Mouse (Mus musculus) neural tube, embryonic 14.5 days (tissue): ENCODE measurements around the gene Ifit2. TPM values are rescaled to one million over a fixed set of nuclear protein-coding genes. Genes with fewer than 3 reads are reported as not detected.
"Not testable (repeated sequence)": the region's sequence is repeated elsewhere in the genome, so short reads cannot be mapped to it uniquely, and the experiment has no call there.

Experiments used
- ATAC-seq: fragments of 200-750 bp; cut with Nextera tagmentation; 2 replicates; pipeline ENCODE4 v1.8.0; 2017; ENCODE audit warnings: low read depth, mild to moderate bottlenecking, moderate TSS enrichment, moderate library complexity
- H3K27ac ChIP-seq: fragments of 300-500 bp; sonication (generic); 2 replicates; pipeline ENCODE4 v1.5.1; 2014; ENCODE audit warnings: low read depth, mild to moderate bottlenecking, control low read depth, low read length, moderate library complexity, mixed read lengths
- H3K27me3 ChIP-seq: fragments of 300-500 bp; sonication (generic); 2 replicates; pipeline ENCODE4 v1.6.1; 2014; ENCODE audit warnings: low read length; ENCODE audit not compliant: control insufficient read depth, insufficient read depth
- H3K36me3 ChIP-seq: fragments of 300-500 bp; sonication (generic); 2 replicates; pipeline ENCODE4 v1.6.1; 2014; ENCODE audit warnings: low read length, mixed read lengths; ENCODE audit not compliant: control insufficient read depth, insufficient read depth
- H3K4me1 ChIP-seq: fragments of 300-500 bp; sonication (generic); 2 replicates; pipeline ENCODE4 v1.6.1; 2014; ENCODE audit warnings: low read length; ENCODE audit not compliant: control insufficient read depth, insufficient read depth
- H3K4me2 ChIP-seq: fragments of 300-500 bp; sonication (generic); 2 replicates; pipeline ENCODE4 v1.6.1; 2014; ENCODE audit warnings: mild to moderate bottlenecking, low read depth, low read length, control low read depth
- H3K4me3 ChIP-seq: fragments of 300-500 bp; sonication (generic); 2 replicates; pipeline ENCODE4 v1.5.1; 2014; ENCODE audit warnings: low read depth, low read length, control low read depth, mixed read lengths
- H3K9ac ChIP-seq: fragments of 300-500 bp; sonication (generic); replicated peaks from 2 replicates; pipeline ENCODE4 v1.6.1; 2014; ENCODE audit warnings: low read depth, mild to moderate bottlenecking, control low read depth, low read length, mixed read lengths
- H3K9me3 ChIP-seq: fragments of 300-500 bp; sonication (generic); 2 replicates; pipeline ENCODE4 v1.6.1; 2016; ENCODE audit warnings: low read length; ENCODE audit not compliant: control insufficient read depth
- WGBS: fragments of 180-500 bp; shearing (Covaris S2); extraction: QIAGEN DNeasy Blood & Tissue Kit; methylation state at CpG from one replicate; pipeline ENCODE4 v1.1.7; 2014; 5-methylcytosine and 5-hydroxymethylcytosine counted together
- polyA plus RNA-seq: library from polyadenylated mRNA; unstranded; fragments of >200 nt; fragmentation: Nextera tagmentation; extraction: Ambion mirVana; gene quantifications from 2 replicates; pipeline ENCODE4 v1.2.1, GENCODE M21; 2014

The Ifit2 gene
- polyA plus RNA-seq, 1 experiment from 2014 or later, result 6.8 TPM

DNA sequence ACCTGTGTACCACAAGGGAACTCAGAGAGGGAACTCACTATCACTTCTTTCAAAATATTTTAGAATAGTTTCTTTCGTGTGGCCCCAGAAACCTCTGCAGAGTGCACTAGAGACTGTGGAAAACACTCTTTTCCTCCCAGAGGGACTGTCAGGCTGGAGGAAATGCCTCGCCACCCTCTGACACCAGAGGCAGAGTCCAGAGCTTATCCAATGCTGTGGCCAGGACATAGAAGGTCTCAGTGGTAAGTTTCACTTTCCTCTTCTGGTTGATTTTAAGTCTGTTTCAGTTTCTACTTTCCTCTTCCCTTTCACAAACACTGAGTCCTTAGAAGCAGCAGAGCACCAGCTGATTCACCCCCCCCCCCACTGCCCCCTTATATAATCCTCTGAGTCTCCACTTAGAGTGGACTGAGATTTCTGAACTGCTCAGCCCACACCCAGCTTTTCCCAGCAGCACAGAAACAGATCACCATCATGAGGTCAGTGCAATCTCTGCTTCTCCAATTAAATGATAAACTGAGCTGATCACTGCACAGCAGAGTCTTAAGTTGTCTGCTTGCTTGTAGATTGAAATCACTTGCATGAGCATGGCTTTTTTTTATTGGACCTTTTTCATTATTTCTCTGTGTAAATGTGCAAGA is 32.8 kb downstream of the Ifit2 start, which contains the start of gene Ifit3:
Ifit3 (plus strand) TSS at position 406 of the 641 bp plus-strand sequence.
- H3K9me3 ChIP-seq, H3K4me1 ChIP-seq, H3K27me3 ChIP-seq, H3K9ac ChIP-seq, H3K4me2 ChIP-seq, H3K36me3 ChIP-seq, H3K27ac ChIP-seq, ATAC-seq, H3K4me3 ChIP-seq: not testable (repeated sequence)
- WGBS, result 69% methylated on average over 2 of the region's 2 CpGs

DNA sequence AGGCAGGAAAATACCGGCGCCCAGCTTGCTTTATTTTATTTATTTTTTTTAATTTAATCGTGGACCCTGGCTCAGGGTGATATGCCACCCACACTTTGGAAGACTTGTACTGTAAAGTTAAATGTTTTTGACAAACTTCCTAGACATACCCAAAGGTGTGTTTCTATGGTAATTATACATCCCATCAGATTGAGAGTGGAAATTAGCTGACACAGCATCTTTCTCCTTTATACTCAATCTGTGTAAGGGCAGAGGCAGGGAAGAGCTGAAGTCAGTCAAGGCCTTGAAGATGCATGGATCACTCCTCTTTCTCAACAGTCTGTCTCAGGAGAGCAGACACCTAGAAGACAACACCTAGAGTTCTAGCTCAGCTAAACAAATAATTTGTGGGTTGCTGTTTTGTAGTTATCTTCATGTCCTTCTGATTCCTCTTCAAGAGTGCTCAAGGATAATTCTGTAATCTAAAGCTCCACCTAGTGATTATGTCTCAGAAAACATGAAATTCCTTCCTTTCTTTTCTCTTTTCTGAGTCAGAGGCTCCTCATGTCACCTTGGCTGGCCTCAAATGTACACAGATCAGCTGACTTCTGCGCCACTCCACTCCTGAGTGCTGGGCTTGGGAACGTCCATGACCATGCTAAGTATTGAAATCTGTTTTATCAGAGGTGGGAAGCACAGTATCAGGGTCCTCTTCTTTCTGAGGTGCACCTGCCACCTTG is 35.4 kb downstream of the Ifit2 start:
- H3K4me1 ChIP-seq, H3K9ac ChIP-seq, H3K36me3 ChIP-seq, H3K27ac ChIP-seq, H3K9me3 ChIP-seq, H3K4me3 ChIP-seq, ATAC-seq, H3K4me2 ChIP-seq, H3K27me3 ChIP-seq: not testable (repeated sequence)
- WGBS, result 78% methylated on average over 5 of the region's 5 CpGs

DNA sequence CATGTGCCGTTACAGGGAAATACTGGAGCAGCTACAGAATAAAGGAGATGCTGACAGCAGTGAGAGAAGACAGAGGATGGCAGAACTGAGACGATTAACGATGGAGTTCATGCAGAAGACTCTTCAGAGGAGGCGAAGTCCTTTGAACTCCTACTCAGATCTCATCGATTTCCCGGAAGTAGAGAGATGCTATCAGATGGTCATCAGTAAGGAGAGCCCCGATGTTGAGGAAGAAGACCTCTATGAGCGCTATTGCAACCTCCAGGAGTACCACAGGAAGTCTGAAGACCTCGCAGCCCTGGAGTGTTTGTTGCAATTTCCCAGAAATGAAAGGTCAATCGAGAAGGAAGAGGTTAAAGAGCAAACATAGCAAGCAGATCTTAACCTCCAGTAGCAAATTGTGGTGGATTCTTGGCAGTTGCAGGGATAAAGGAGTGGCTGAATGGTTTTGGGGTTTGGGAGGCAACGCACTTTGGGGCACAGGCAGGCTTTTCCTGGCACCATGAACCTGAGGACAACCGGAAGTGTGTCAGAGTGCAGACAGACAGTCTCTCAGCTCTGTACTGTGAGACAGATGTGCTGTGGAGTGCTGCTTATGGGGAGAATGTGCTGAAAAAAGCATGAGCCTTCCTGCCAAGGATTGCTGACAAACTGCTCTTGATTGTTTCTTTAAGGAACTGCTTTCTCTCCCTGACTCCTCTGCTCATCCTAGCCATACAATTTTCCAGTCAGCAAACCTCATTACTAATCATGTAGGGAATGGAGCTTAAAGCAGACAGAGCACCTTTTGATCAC is 37.6 kb downstream of the Ifit2 start:
- H3K9me3 ChIP-seq, H3K27me3 ChIP-seq, H3K4me2 ChIP-seq, H3K27ac ChIP-seq, H3K4me3 ChIP-seq, ATAC-seq, H3K9ac ChIP-seq, H3K36me3 ChIP-seq, H3K4me1 ChIP-seq: not testable (repeated sequence)
- WGBS, result 87% methylated on average over 6 of the region's 12 CpGs

DNA sequence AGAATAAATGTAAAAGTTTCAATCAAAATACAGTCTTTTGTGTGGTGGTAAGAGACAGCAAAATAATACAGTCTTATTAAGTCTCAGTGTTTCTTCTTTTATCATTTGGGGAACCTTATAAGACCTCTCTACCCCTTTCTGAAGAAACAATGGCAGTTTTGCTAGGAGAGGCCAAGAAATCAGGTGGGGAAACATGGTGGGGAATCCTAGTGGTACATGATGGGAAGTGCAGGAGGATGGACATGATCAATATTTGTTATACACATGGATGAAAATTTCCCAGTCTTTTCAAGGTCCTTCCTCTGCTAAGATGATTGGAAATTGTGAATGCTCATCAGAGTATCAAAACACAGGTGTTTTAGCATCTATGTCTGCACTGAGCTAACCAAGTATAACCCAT is 38.5 kb downstream of the Ifit2 start:
- no peak overlapping the region for H3K4me2 ChIP-seq
- no peak overlapping the region for H3K4me3 ChIP-seq
- no peaks in the 10 kb centered on the region for H3K36me3 ChIP-seq
- no peak for ATAC-seq
- H3K9ac ChIP-seq, result no peak overlapping the region
- no peak overlapping the region for H3K27ac ChIP-seq
- no peaks in the 10 kb centered on the region for H3K27me3 ChIP-seq
- H3K9me3 ChIP-seq, result no peaks in the 10 kb centered on the region
- H3K4me1 ChIP-seq, result no peaks in the 10 kb centered on the region

GRCm38 (mm10) chr19:34593456-34593855 is 43.0 kb downstream of the Ifit2 start:
- H3K36me3 ChIP-seq, result no peaks in the 10 kb centered on the region
- H3K9me3 ChIP-seq, result no peaks in the 10 kb centered on the region
- no peak overlapping the region for H3K4me2 ChIP-seq
- no peak overlapping the region for H3K4me3 ChIP-seq
- WGBS, result 91% methylated on average over 2 of the region's 2 CpGs
- H3K9ac ChIP-seq, result no peak overlapping the region
- no peaks in the 10 kb centered on the region for H3K4me1 ChIP-seq
- H3K27ac ChIP-seq, result no peak overlapping the region
- ATAC-seq, result no peak
- H3K27me3 ChIP-seq, result no peaks in the 10 kb centered on the region

- not testable (repeated sequence) for H3K27me3 ChIP-seq, H3K9ac ChIP-seq, H3K27ac ChIP-seq, H3K4me3 ChIP-seq, H3K9me3 ChIP-seq, H3K4me1 ChIP-seq, ATAC-seq, H3K36me3 ChIP-seq, H3K4me2 ChIP-seq
- WGBS, result 86% methylated on average over 3 of the region's 3 CpGs
Observed at GRCm38 (mm10) chr19:34594523-34594922, 44.0 kb downstream of the Ifit2 start.

DNA sequence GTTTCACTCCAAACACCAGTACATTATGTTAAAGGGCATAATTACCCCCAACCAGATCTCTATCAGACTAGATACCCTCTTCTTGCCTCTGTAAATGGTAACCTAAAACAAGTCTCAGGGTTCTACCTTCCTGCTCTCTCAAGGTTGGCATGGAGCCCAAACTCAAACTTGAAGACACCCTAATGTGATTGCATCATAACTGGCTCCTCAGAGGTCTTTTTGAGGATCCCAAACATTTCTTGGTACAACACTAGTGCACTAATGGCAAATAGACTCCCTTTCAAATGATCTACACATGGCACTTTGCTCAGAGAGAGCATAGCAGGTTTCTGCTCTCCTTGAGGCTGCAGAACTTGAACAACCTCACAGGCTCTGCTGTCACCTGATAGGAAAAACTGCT is 46.3 kb downstream of the Ifit2 start:
- no peaks in the 10 kb centered on the region for H3K4me1 ChIP-seq
- no peak for ATAC-seq

GRCm38 (mm10) chr19:34598341-34598740 is 47.8 kb downstream of the Ifit2 start:
- Histone ChIP-seq H3K9me3 (no peaks in the 10 kb centered on the region), H3K9ac (no peak overlapping the region), H3K4me3 (no peak overlapping the region), H3K4me2 (no peak overlapping the region), H3K27me3 (no peaks in the 10 kb centered on the region), H3K4me1 (no peaks in the 10 kb centered on the region), H3K36me3 (no peaks in the 10 kb centered on the region), H3K27ac (no peak overlapping the region)
- no peak for ATAC-seq
- 79% methylated on average over 2 of the region's 2 CpGs for WGBS

More for the DNA sequence above, 46.3 kb downstream of the Ifit2 start:
- Histone ChIP-seq H3K4me3 (no peak overlapping the region), H3K27me3 (no peaks in the 10 kb centered on the region), H3K9me3 (no peaks in the 10 kb centered on the region), H3K27ac (no peak overlapping the region), H3K4me2 (no peak overlapping the region), H3K9ac (no peak overlapping the region), H3K36me3 (no peaks in the 10 kb centered on the region)

DNA sequence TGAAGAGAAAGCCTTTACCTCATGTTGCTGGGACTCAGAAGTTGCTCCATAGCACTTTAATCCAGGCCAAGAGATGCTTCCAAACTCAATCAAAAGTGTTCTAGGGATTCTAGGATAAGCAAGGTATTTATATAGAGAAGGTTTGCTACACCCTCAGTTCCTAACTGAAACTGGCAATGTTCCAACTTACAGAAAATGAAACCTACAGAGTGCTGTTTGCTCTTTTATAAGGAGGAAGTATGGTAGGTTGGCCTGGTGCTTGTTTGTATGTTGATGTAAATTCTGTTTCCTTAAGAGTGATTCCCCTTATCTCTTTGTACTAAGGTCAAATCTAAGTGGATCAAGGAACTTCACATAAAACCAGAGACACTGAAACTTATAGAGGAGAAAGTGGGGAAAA is 48.8 kb downstream of the Ifit2 start:
- ATAC-seq, H3K4me1 ChIP-seq, H3K9me3 ChIP-seq, H3K9ac ChIP-seq, H3K4me3 ChIP-seq, H3K27me3 ChIP-seq, H3K36me3 ChIP-seq, H3K4me2 ChIP-seq, H3K27ac ChIP-seq: not testable (repeated sequence)
